In the genomic region with DNA sequence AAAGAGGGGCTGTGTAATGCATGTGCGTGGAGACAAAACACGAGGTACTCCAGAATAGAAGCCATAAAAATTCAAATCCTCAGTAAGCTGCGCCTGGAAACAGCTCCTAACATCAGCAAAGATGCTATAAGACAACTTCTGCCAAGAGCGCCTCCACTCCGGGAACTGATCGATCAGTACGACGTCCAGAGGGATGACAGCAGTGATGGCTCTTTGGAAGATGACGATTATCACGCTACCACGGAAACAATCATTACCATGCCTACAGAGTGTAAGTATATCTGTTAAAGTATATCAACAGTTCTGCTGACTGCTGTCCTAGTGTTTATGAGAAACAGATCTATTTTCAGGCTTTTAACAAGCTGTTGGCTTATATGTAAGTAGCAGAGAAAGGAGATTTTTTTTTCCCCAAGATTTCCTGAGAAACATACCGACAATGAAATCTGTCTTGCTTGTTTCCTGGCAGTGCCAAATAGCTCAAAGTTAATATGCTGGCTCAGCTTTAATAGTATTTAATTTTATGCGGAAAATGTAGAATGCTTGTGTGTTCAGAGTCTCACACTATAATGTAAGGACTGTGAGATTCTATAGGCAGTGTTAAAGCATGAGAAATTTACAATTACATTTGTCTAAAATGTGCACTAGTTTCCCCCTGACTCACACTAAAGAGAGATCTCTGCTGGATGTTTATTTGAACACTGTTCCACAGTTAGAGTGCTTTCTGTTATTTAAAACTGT, we compare ENCODE assay signal across 12 mouse cellular contexts. TPM values are rescaled to one million over a fixed set of nuclear protein-coding genes. Genes with fewer than 3 reads are reported as not detected.
DNase-seq lines count a peak whose midpoint lies in the region; ATAC-seq and TF ChIP-seq lines count a peak whose summit lies in the region.
"Had no signal": no experiment of that assay in that cellular context is flagged by ENCODE, and none has a peak within 500 bp of the region (broad histone marks: within the 10 kb centered on the region; RNA-seq: fewer than 3 reads in every experiment).

No protein-coding gene starts in this region.

- no peak overlapping the region for H3K9ac ChIP-seq in intestine, postnatal 0 days (ENCODE audit: low read depth, low read length)
- H3K9ac ChIP-seq in intestine, embryonic 15.5 days, result no peak overlapping the region
- no peak overlapping the region for H3K9ac ChIP-seq in embryonic facial prominence, embryonic 14.5 days (ENCODE audit: low read depth, low read length)

- H3K4me3 ChIP-seq in intestine, postnatal 0 days (ENCODE audit: low read depth, low read length), result no peak overlapping the region
- H3K4me3 ChIP-seq in intestine, embryonic 15.5 days (replicated peaks), result no peak overlapping the region
- 0 out of 2 replicates have a peak overlapping the region, but pooled peaks have one; percentile 4 for H3K4me3 ChIP-seq in embryonic facial prominence, embryonic 14.5 days (ENCODE audit: low read depth, low read length)
- H3K4me3 ChIP-seq: heart, adult 2 months; megakaryocyte, embryonic 14.5 days had no signal

- WGBS in intestine, postnatal 0 days, result 38% methylated on average over 13 of the region's 13 CpGs
- 37% methylated on average over 13 of the region's 13 CpGs for WGBS in intestine, embryonic 15.5 days
- 50% methylated on average over 13 of the region's 13 CpGs for WGBS in embryonic facial prominence, embryonic 14.5 days

- no peaks in the 10 kb centered on the region for H3K36me3 ChIP-seq in intestine, postnatal 0 days (ENCODE audit: control insufficient read depth, insufficient read depth)
- H3K36me3 ChIP-seq in intestine, embryonic 15.5 days, result no peaks in the 10 kb centered on the region
- no peaks in the 10 kb centered on the region for H3K36me3 ChIP-seq in embryonic facial prominence, embryonic 14.5 days (ENCODE audit: control insufficient read depth, insufficient read depth, low read length)

- ATAC-seq in intestine, postnatal 0 days, result no peak
- no peak for ATAC-seq in intestine, embryonic 15.5 days
- no peak for ATAC-seq in embryonic facial prominence, embryonic 14.5 days (ENCODE audit: low read depth)

- H3K27ac ChIP-seq in intestine, postnatal 0 days (ENCODE audit: low read depth, low read length), result no peak overlapping the region
- H3K27ac ChIP-seq in intestine, embryonic 15.5 days, result no peak overlapping the region
- H3K27ac ChIP-seq in embryonic facial prominence, embryonic 14.5 days (replicated peaks; ENCODE audit: low read depth, low read length), result no peak overlapping the region; the same call in 1 of the 2 replicates
- H3K27ac ChIP-seq: heart, adult 2 months had no signal

- peak overlapping the region; percentile 43 for H3K4me2 ChIP-seq in intestine, postnatal 0 days (replicated peaks; ENCODE audit: low read depth)
- H3K4me2 ChIP-seq in intestine, embryonic 15.5 days (replicated peaks), result no peak overlapping the region
- H3K4me2 ChIP-seq in embryonic facial prominence, embryonic 14.5 days (ENCODE audit: low read depth, low read length), result peak overlapping the region; percentile 34

- no peaks in the 10 kb centered on the region for H3K27me3 ChIP-seq in intestine, postnatal 0 days (replicated peaks; ENCODE audit: control insufficient read depth, insufficient read depth, low read length)
- no peaks in the 10 kb centered on the region for H3K27me3 ChIP-seq in intestine, embryonic 15.5 days (replicated peaks)
- H3K27me3 ChIP-seq in embryonic facial prominence, embryonic 14.5 days (replicated peaks; ENCODE audit: control insufficient read depth, insufficient read depth, low read length), result no peaks in the 10 kb centered on the region
- H3K27me3 ChIP-seq: megakaryocyte, embryonic 14.5 days had no signal

- TF ChIP-seq CTCF in intestine, postnatal 0 days (IDR thresholded peaks at IDR 0.05; ENCODE audit: low read depth), result no peak

- H3K4me1 ChIP-seq in intestine, postnatal 0 days (replicated peaks; ENCODE audit: control insufficient read depth, insufficient read depth, low read length), result no peaks in the 10 kb centered on the region
- no peaks in the 10 kb centered on the region for H3K4me1 ChIP-seq in intestine, embryonic 15.5 days (replicated peaks)
- peaks cover 6% of the 10 kb centered on the region; the same call in 1 of the 2 replicates for H3K4me1 ChIP-seq in embryonic facial prominence, embryonic 14.5 days (ENCODE audit: control insufficient read depth, insufficient read depth, low read length)

- H3K9me3 ChIP-seq in intestine, postnatal 0 days (ENCODE audit: control insufficient read depth), result no peaks in the 10 kb centered on the region
- no peaks in the 10 kb centered on the region for H3K9me3 ChIP-seq in intestine, embryonic 15.5 days
- no peaks in the 10 kb centered on the region for H3K9me3 ChIP-seq in embryonic facial prominence, embryonic 14.5 days (ENCODE audit: control insufficient read depth, low read length)
- H3K9me3 ChIP-seq: megakaryocyte, embryonic 14.5 days had no signal

- peak; percentile 24 for DNase-seq in embryonic facial prominence, embryonic 14.5 days (ENCODE audit: low spot score)
- DNase-seq in layer of hippocampus, postnatal 10 days (ENCODE audit: low spot score in 2 of 2), result peak; percentile 34 to 44
- DNase-seq in right cerebral cortex, postnatal 14 days, result peak; percentile 25
- no peak for DNase-seq in urinary bladder, postnatal 10 days (ENCODE audit: low spot score)
- no peak for DNase-seq in spleen, adult 12 weeks (ENCODE audit: low spot score)
- no peak for DNase-seq in testis, postnatal 14 days (ENCODE audit: low spot score)
- DNase-seq: embryo, embryonic 11 days; heart, adult 2 months had no signal

RNA-seq across cellular contexts. Expression of a gene that starts 0.6 kb away (rescaled TPM):
- 0.07 and 0.17 TPM in 2 replicates for polyA plus RNA-seq in intestine, postnatal 0 days (2015; fragmentation: Nextera tagmentation; extraction: Ambion mirVana)
- 0.05 and 0.09 TPM in 2 replicates for polyA plus RNA-seq in intestine, embryonic 15.5 days (2015; fragmentation: Nextera tagmentation; extraction: Ambion mirVana)
- 20.2 and 20.5 TPM in 2 replicates for polyA plus RNA-seq in embryonic facial prominence, embryonic 14.5 days (2014; fragmentation: Nextera tagmentation; extraction: Ambion mirVana)
- total RNA-seq in layer of hippocampus, postnatal 10 days (2021), result 1 to 10 TPM; 2.1 to 2.2 TPM
- total RNA-seq: adrenal gland, adult 18-20 months had no signal

RNA-seq across cellular contexts. Expression of a gene that starts 42.1 kb away (rescaled TPM):
- 30.5 and 30.7 TPM in 2 replicates for polyA plus RNA-seq in intestine, postnatal 0 days (2015; fragmentation: Nextera tagmentation; extraction: Ambion mirVana)
- polyA plus RNA-seq in intestine, embryonic 15.5 days (2015; fragmentation: Nextera tagmentation; extraction: Ambion mirVana), result 24.9 and 25.5 TPM in 2 replicates
- polyA plus RNA-seq in embryonic facial prominence, embryonic 14.5 days (2014; fragmentation: Nextera tagmentation; extraction: Ambion mirVana), result 4.1 and 4.6 TPM in 2 replicates
- total RNA-seq in layer of hippocampus, postnatal 10 days (2021), result 1 to 10 TPM; 6.3 to 9.3 TPM

Comparison
In these comparisons a context has a peak if more than half of its experiments do, and no peak if none do; other contexts are left out.
1. DNase-seq: peak in embryonic facial prominence, embryonic 14.5 days (single experiment), layer of hippocampus, postnatal 10 days (2 of 2) and right cerebral cortex, postnatal 14 days (single experiment); none in urinary bladder, postnatal 10 days (single experiment), spleen, adult 12 weeks (single experiment) and testis, postnatal 14 days (single experiment).
2. RNA of a gene that starts 0.6 kb away (polyA plus RNA-seq): 20.2 to 20.5 TPM in embryonic facial prominence, embryonic 14.5 days; 0.07 to 0.17 TPM in intestine, postnatal 0 days and 0.05 to 0.09 TPM in intestine, embryonic 15.5 days; every median in the first group is over 10 times any median in the second.